8 mouse cellular contexts compared by ENCODE assay signal in the genomic region with DNA sequence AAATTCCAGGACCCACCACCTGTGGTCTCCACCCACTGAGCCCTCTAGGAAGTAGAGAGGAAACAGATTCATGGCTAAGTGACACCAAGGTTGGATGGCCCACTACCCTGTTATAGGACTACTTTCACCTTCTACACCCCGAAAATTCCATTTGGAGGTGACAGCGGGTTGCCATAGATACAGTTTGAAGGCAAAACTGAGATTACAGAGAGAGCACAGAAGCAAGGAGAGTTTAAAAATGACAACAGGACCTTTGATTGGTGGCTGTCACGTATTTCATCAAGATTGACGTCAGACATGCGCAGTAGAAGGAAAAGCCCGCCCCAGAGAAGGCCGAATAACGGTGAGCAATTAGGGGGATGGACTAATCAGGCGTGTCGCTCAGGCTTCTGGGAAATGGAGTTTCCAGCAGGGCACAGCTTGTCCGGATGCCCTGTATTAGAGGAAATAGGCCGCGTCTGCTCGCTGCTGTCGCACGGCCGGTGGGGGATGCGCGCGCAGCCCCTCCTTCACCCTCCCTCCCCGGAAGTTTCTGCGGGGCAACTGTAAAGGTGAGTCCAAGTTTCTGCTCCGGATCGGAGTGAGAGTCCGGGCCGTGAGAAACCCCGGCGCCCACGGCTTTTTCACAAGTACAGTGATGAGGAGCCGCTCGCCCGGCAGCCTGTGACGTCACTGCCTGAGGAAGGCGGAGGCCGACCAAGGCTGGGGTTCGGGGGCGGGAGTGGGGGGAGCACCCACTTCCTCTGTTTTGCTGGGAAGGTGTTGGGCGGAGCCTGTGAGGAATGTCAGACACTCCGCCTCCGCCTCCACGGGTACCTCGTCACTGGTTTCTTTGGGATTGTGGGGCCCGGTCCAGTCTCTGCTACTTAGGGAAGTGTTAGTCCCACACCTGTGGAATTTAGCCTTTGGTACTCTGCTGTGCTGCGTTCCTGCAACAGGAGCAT. TPM values are rescaled to one million over a fixed set of nuclear protein-coding genes. Genes with fewer than 3 reads are reported as not detected.
DNase-seq lines count a peak whose midpoint lies in the region; ATAC-seq and TF ChIP-seq lines count a peak whose summit lies in the region.

A gene (plus strand): TSS at position 313 of the 944 bp plus-strand sequence.

- peaks cover 24% of the 10 kb centered on the region for H3K36me3 ChIP-seq in G1E (replicated peaks)
- peaks cover 3% of the 10 kb centered on the region; the same call in 1 of the 2 replicates for H3K36me3 ChIP-seq in forebrain, embryonic 16.5 days (ENCODE audit: control insufficient read depth, insufficient read depth)
- peaks cover 15% of the 10 kb centered on the region for H3K36me3 ChIP-seq in lung, embryonic 14.5 days (ENCODE audit: insufficient read depth)
- H3K36me3 ChIP-seq in thymus, adult 2 months (ENCODE audit: control insufficient read depth, insufficient read depth, low read length): peaks cover 9% of the 10 kb centered on the region; the same call in 1 of the 2 replicates

- peak; percentile 94 for DNase-seq in G1E (ENCODE audit: low spot score)
- DNase-seq in cerebellum, adult 18-20 months: peak; percentile 91 to 98
- peak; percentile 89 to 92 for DNase-seq in heart, postnatal 36 days
- peak; percentile 88 to 98 for DNase-seq in layer of hippocampus, adult 2 months (ENCODE audit: low spot score in 2 of 2)
- peak; percentile 98 for DNase-seq in lung, embryonic 14.5 days
- DNase-seq in thymus, adult 2 months: peak; percentile 88

- peak within 1 kb of the TSS; percentile 63 for H3K4me2 ChIP-seq in forebrain, embryonic 16.5 days (ENCODE audit: low read length)
- peak within 1 kb of the TSS; percentile 79 for H3K4me2 ChIP-seq in lung, embryonic 14.5 days

- no peaks in the 10 kb centered on the region for H3K9me3 ChIP-seq in G1E (replicated peaks)
- H3K9me3 ChIP-seq in forebrain, embryonic 16.5 days (ENCODE audit: control insufficient read depth, low read length): no peaks in the 10 kb centered on the region
- no peaks in the 10 kb centered on the region for H3K9me3 ChIP-seq in lung, embryonic 14.5 days (ENCODE audit: low read depth, low read length)

- WGBS in forebrain, embryonic 16.5 days: under 1% methylated on average over 44 of the region's 44 CpGs
- WGBS in lung, embryonic 14.5 days: under 1% methylated on average over 44 of the region's 44 CpGs
- WGBS in olfactory bulb, adult 2 months: under 1% methylated on average over 44 of the region's 44 CpGs
- WGBS in thymus, adult 2 months: 1% methylated on average over 44 of the region's 44 CpGs

- H3K27ac ChIP-seq in forebrain, embryonic 16.5 days (ENCODE audit: low read length): peak within 1 kb of the TSS; percentile 85
- peak within 1 kb of the TSS; percentile 98 for H3K27ac ChIP-seq in layer of hippocampus, adult 2 months
- H3K27ac ChIP-seq in lung, embryonic 14.5 days (ENCODE audit: low read depth): peak within 1 kb of the TSS; percentile 87
- H3K27ac ChIP-seq in olfactory bulb, adult 2 months (ENCODE audit: insufficient read depth, low read depth, low read length): peak within 1 kb of the TSS; percentile 90
- peak within 1 kb of the TSS; percentile 81 for H3K27ac ChIP-seq in thymus, adult 2 months (ENCODE audit: control insufficient read depth, insufficient read depth, low read length)

- peak; percentile 39; the same call in 1 of the 2 replicates for TF ChIP-seq POLR2A in olfactory bulb, adult 2 months (IDR thresholded peaks at IDR 0.05; ENCODE audit: insufficient read depth, low read depth, low read length)
- TF ChIP-seq POLR2A in thymus, adult 2 months (IDR thresholded peaks at IDR 0.05; ENCODE audit: control insufficient read depth, extremely low read depth, insufficient read depth, low read length, poor library complexity): peak; percentile 61

- no peak for TF ChIP-seq CTCF in G1E (IDR thresholded peaks at IDR 0.05; ENCODE audit: low read depth, low read length)
- no peak for TF ChIP-seq CTCF in layer of hippocampus, adult 2 months (conservative IDR thresholded peaks at IDR 0.05)
- TF ChIP-seq CTCF in lung, embryonic 14.5 days (IDR thresholded peaks at IDR 0.05; ENCODE audit: low read depth): no peak
- TF ChIP-seq CTCF in olfactory bulb, adult 2 months (IDR thresholded peaks at IDR 0.05; ENCODE audit: insufficient read depth, low read depth, low read length): no peak
- peak; percentile 60; the same call in 1 of the 2 replicates for TF ChIP-seq CTCF in thymus, adult 2 months (IDR thresholded peaks at IDR 0.05; ENCODE audit: borderline replicate concordance, control insufficient read depth, extremely low read depth, insufficient read depth, low read length, poor library complexity)

- H3K27me3 ChIP-seq in G1E (ENCODE audit: insufficient read depth, low read length): no peaks in the 10 kb centered on the region
- no peaks in the 10 kb centered on the region for H3K27me3 ChIP-seq in forebrain, embryonic 16.5 days (replicated peaks; ENCODE audit: control insufficient read depth, insufficient read depth, low read length)
- H3K27me3 ChIP-seq in lung, embryonic 14.5 days (ENCODE audit: insufficient read depth, low read length): no peaks in the 10 kb centered on the region
- H3K27me3 ChIP-seq in thymus, adult 2 months (ENCODE audit: control insufficient read depth, insufficient read depth, low read length): no peaks in the 10 kb centered on the region

- peaks cover 31% of the 10 kb centered on the region for H3K4me1 ChIP-seq in G1E (ENCODE audit: insufficient read depth, low read depth, low read length)
- peaks cover 12% of the 10 kb centered on the region for H3K4me1 ChIP-seq in forebrain, embryonic 16.5 days (replicated peaks; ENCODE audit: control insufficient read depth, insufficient read depth, low read length)
- peaks cover 4% of the 10 kb centered on the region; the same call in 1 of the 2 replicates for H3K4me1 ChIP-seq in lung, embryonic 14.5 days (ENCODE audit: insufficient read depth)
- peaks cover 12% of the 10 kb centered on the region for H3K4me1 ChIP-seq in olfactory bulb, adult 2 months (ENCODE audit: control insufficient read depth, insufficient read depth, low read length)
- H3K4me1 ChIP-seq in thymus, adult 2 months (replicated peaks; ENCODE audit: control insufficient read depth, insufficient read depth, low read length): peaks cover 9% of the 10 kb centered on the region

- ATAC-seq in G1E (ENCODE audit: extremely low read depth, insufficient number of reproducible peaks, low FRiP score, poor library complexity, severe bottlenecking): peak; percentile 95
- peak; percentile 98 for ATAC-seq in forebrain, embryonic 16.5 days
- ATAC-seq in lung, embryonic 14.5 days (ENCODE audit: insufficient read depth): peak; percentile 99

- intact Hi-C loops in heart, postnatal 36 days (cut with DNase I): no loop called here

- H3K4me3 ChIP-seq in G1E (ENCODE audit: low read depth, low read length): peak within 1 kb of the TSS; percentile 74
- H3K4me3 ChIP-seq in forebrain, embryonic 16.5 days (replicated peaks; ENCODE audit: low read length): peak within 1 kb of the TSS; percentile 63
- peak within 1 kb of the TSS; percentile 70 for H3K4me3 ChIP-seq in layer of hippocampus, adult 2 months
- peak within 1 kb of the TSS; percentile 60 for H3K4me3 ChIP-seq in lung, embryonic 14.5 days (ENCODE audit: low read depth, low read length)
- peak within 1 kb of the TSS; percentile 74 for H3K4me3 ChIP-seq in olfactory bulb, adult 2 months (ENCODE audit: insufficient read depth, low read depth, low read length)
- peak within 1 kb of the TSS; percentile 74 for H3K4me3 ChIP-seq in thymus, adult 2 months (ENCODE audit: control insufficient read depth, insufficient read depth, low read length)

- peak within 1 kb of the TSS; percentile 63 for H3K9ac ChIP-seq in forebrain, embryonic 16.5 days (replicated peaks; ENCODE audit: low read depth, low read length)
- peak within 1 kb of the TSS; percentile 49 for H3K9ac ChIP-seq in lung, embryonic 14.5 days

RNA-seq across cellular contexts. Expression of the gene that starts here (rescaled TPM):
- 44.9 and 48.7 TPM in 2 replicates for total RNA-seq in G1E (2014; fragmentation: Nextera tagmentation)
- 48.8 and 49.0 TPM in 2 replicates for total RNA-seq in G1E (2017)
- 72.0 and 82.5 TPM in 2 replicates for polyA plus RNA-seq in G1E (2012)
- 34.6 and 36.0 TPM in 2 replicates for polyA plus RNA-seq in forebrain, embryonic 16.5 days (2015; fragmentation: Nextera tagmentation; extraction: Ambion mirVana)
- total RNA-seq in heart, postnatal 36 days (2021): 10 to 100 TPM; 25.3 to 26.7 TPM
- 10 to 100 TPM; 31.7 to 35.4 TPM for total RNA-seq in layer of hippocampus, adult 2 months (2021)
- polyA plus RNA-seq in lung, embryonic 14.5 days (2014; fragmentation: Nextera tagmentation; extraction: Ambion mirVana): 34.7 and 36.3 TPM in 2 replicates
- polyA plus RNA-seq in olfactory bulb, adult 2 months (2012; ENCODE audit: insufficient read depth, insufficient read length, low replicate concordance, missing spikeins): not detected in 2 replicates
- polyA plus RNA-seq in thymus, adult 2 months (2012; rRNA removed): 105 and 111 TPM in 2 replicates

Comparison
In these comparisons a context has a peak if more than half of its experiments do, and no peak if none do; other contexts are left out.
1. Peak in every context shown above with its lines: DNase-seq, ATAC-seq, H3K4me3 ChIP-seq and H3K27ac ChIP-seq.
2. RNA of the gene that starts here (polyA plus RNA-seq): 105 to 111 TPM in thymus, adult 2 months, 72.0 to 82.5 TPM in G1E, 34.7 to 36.3 TPM in lung, embryonic 14.5 days and 34.6 to 36.0 TPM in forebrain, embryonic 16.5 days; not detected in olfactory bulb, adult 2 months; every median in the first group is over 10 times any median in the second.